Mouse (Mus musculus) small intestine, adult 2 months (tissue): ENCODE results near the gene Casp7. TPM values are rescaled to one million over a fixed set of nuclear protein-coding genes. Genes with fewer than 3 reads are reported as not detected.

Source experiments
- H3K27ac ChIP-seq: fragments of 200-500 bp; 2 replicates; pipeline ENCODE4 v1.5.1; 2012; ENCODE audit warnings: low read depth, low read length, control low read depth, inconsistent platforms; ENCODE audit not compliant: insufficient read depth
- H3K27me3 ChIP-seq: fragments of 200-500 bp; 2 replicates; pipeline ENCODE4 v1.6.1; 2012; ENCODE audit warnings: mild to moderate bottlenecking, moderate library complexity, low read length, inconsistent platforms; ENCODE audit not compliant: control insufficient read depth, insufficient read depth
- H3K36me3 ChIP-seq: fragments of 200-500 bp; 2 replicates; pipeline ENCODE4 v1.6.1; 2012; ENCODE audit warnings: mild to moderate bottlenecking, low read length, control low read depth, inconsistent platforms; ENCODE audit not compliant: control insufficient read depth, insufficient read depth
- H3K4me1 ChIP-seq: fragments of 200-500 bp; 2 replicates; pipeline ENCODE4 v1.6.1; 2012; ENCODE audit warnings: low read length, inconsistent platforms, mixed read lengths; ENCODE audit not compliant: control insufficient read depth, insufficient read depth, insufficient read length
- H3K4me3 ChIP-seq: fragments of 200-500 bp; 2 replicates; pipeline ENCODE4 v1.5.1; 2012; ENCODE audit warnings: low read depth, mild to moderate bottlenecking, control low read depth, inconsistent platforms, low read length, moderate library complexity
- CTCF ChIP-seq: fragments of 200-500 bp; IDR thresholded peaks from 2 replicates; pipeline ENCODE4 v1.5.1; 2012; ENCODE audit warnings: low read depth, mild to moderate bottlenecking, control low read depth, inconsistent platforms, low read length, moderate library complexity, mixed read lengths; ENCODE audit not compliant: insufficient replicate concordance, insufficient read length; ENCODE audit errors: extremely low read depth
- POLR2A ChIP-seq: fragments of 200-500 bp; IDR thresholded peaks from 2 replicates; pipeline ENCODE4 v1.6.1; 2012; ENCODE audit warnings: low read depth, mild to moderate bottlenecking, control low read depth, inconsistent platforms, low read length, moderate library complexity
- WGBS: fragments of 180-500 bp; shearing (Covaris S2); methylation state at CpG from one replicate; pipeline ENCODE4 v1.1.7; 2018; 5-methylcytosine and 5-hydroxymethylcytosine counted together
- polyA plus RNA-seq: library from polyadenylated mRNA; depleted of rRNA; stranded (reverse); fragments of >200 nt; gene quantifications from 2 replicates; pipeline ENCODE4 v1.2.3, GENCODE M21; 2012

The Casp7 gene
- polyA plus RNA-seq, 1 experiment, result 112 TPM

DNA sequence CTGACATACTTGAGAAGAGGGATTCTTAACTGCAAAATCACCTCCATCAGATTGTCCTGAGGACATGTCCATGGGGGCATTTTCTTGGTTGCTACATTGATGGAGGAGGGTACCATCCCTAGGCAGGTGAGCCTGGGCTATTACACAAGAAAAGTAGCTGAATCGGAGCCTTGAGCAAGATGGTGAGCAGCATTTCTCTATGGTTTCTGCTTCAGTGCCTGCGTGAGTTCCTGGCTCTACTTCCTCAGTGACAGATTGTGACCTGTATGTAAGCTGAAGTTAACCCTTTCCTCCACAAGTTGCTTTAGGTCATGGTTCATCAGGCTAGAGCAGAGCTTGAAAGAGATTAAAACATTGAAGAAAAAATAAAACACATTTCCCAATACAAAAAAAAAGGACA lies 58.4 kb downstream of the Casp7 start:
- Histone ChIP-seq H3K36me3 (no peaks in the 10 kb centered on the region), H3K4me3 (no peak overlapping the region), H3K4me1 (peaks cover 6% of the 10 kb centered on the region; the same call in 1 of the 2 replicates), H3K27me3 (no peaks in the 10 kb centered on the region), H3K27ac (no peak overlapping the region)
- no peak for TF ChIP-seq CTCF
- TF ChIP-seq POLR2A, result no peak
- WGBS, result 60% methylated on average over 2 of the region's 2 CpGs

DNA sequence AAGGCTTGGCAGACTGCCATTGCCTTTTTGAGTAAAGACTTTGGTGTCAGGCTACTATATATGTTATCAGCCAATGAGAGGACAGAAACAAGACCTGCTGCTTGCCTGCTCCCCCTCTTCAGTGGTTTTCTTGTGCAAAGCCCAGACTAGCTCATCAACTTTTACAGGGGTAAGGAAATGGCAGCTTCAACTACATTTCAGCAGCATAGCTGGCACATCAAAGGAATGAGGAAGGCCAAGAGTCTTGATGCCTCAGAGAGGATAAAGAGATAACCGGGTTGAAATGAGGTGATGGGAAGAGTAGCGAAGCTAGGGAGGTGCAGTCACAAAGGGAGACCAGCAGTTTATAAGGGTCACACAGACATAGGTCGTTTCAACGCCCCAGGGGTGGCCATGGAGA lies 60.6 kb downstream of the Casp7 start:
- Histone ChIP-seq H3K4me3 (no peak overlapping the region), H3K4me1 (peaks cover 16% of the 10 kb centered on the region; the same call in 1 of the 2 replicates), H3K36me3 (no peaks in the 10 kb centered on the region), H3K27ac (no peak overlapping the region), H3K27me3 (no peaks in the 10 kb centered on the region)
- TF ChIP-seq POLR2A, result no peak
- no peak for TF ChIP-seq CTCF
- WGBS, result 78% methylated on average over 4 of the region's 4 CpGs

DNA sequence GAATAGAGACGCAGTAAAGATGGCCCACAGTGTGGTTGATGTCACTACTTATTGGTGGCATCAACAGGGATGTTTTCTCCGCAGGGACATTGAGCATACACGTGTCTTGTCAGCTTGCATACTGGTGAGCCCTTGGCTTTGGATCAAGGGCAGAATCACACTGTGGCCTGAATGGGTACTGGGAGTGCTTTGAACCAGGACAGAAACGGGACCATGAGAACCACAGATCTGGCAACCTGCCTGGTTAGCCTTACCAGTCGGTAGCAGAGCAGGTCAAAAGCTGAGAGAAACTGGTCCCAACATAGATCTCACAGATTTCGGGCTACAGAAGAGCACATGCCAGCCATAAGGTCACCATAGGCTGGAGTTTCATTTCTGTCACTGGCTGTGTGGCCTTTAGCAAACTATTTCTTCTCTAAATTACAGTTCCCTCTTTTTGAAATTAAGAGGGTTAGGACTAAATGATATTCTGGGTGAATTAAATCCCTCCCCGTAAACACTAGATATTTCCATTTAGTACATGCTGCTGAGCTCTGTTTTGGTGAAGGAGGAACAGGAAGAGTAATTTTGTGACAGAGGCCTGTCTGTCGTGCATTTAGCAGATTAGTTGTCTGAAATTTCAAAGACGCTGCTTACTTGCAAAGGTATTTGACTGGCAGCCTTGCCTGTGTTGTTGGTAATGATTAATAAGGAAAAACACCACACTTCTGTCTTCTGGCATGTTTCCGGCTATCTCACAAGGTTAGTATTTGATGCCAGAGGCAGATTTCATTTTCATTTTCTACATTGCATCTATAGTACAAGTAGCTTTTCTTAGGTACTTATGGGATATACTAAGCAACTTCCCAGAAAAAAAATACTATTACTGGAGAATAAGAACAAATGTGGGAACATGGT lies 62.5 kb downstream of the Casp7 start:
- Histone ChIP-seq H3K4me3 (no peak overlapping the region), H3K36me3 (no peaks in the 10 kb centered on the region), H3K27ac (peak overlapping the region; percentile 40; the same call in 1 of the 2 replicates), H3K4me1 (peaks cover 16% of the 10 kb centered on the region), H3K27me3 (no peaks in the 10 kb centered on the region)
- 54% methylated on average over 10 of the region's 10 CpGs for WGBS
- TF ChIP-seq POLR2A, result no peak
- TF ChIP-seq CTCF, result no peak

DNA sequence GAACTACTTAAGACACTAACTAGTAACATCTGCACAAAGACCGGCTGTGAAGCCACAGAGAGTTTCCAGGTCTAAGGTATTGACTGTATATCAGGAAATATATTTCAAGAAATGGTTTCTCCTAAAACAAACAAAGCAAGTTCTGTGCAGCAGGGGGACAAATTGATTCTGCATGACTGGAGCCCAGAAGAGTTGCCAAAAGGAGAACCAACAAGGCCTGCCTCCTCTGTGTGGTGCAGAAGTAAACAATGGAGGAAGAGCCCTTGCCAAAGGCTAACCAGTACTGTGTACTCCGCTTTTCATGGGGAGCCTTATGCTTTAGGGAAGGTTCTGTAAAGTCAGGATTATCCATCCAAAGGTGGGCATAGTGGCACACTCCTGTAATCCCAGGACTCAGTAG lies 63.3 kb downstream of the Casp7 start:
- no peak for TF ChIP-seq CTCF
- TF ChIP-seq POLR2A, result no peak
- 67% methylated on average over 2 of the region's 2 CpGs for WGBS
- Histone ChIP-seq H3K36me3 (no peaks in the 10 kb centered on the region), H3K27me3 (no peaks in the 10 kb centered on the region), H3K27ac (peak overlapping the region; percentile 74), H3K4me1 (peaks cover 16% of the 10 kb centered on the region), H3K4me3 (no peak overlapping the region)

DNA sequence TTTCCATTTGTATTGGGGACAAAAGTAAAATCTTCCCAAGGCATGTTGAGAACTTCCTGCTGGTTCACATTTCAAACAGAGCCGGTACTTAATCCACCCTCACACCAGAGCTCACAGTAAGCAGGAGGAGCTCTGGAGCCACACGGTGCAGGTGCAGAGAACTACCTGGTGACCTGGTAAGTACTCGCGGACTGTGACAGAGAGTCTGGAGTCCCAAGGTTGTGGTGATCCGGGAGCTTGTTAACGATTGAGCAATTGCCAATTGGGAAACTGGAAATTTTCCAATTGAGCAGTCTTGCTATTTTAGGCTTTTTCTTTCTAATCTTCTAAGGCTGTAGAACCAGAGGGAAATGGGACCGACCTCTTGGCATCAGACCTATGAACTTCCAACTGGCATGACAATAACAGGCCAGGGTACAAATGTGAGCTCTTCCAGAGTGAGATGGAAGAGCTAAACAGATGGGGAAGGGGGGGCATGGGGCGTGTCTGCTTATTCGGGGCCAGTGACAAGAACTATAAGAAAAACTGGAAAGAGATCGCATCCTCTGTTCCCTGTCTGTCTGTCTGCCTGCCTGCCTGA lies 64.7 kb downstream of the Casp7 start, which contains the start of gene Plekhs1:
TSS of gene Plekhs1 (plus strand) at position 119 of the 580 bp plus-strand sequence.
- Histone ChIP-seq H3K4me3 (no peak within 1 kb of the TSS), H3K36me3 (no peaks in the 10 kb centered on the region), H3K27me3 (no peaks in the 10 kb centered on the region), H3K4me1 (peaks cover 16% of the 10 kb centered on the region), H3K27ac (peak within 1 kb of the TSS; percentile 86)
- 18% methylated on average over 10 of the region's 10 CpGs for WGBS
- TF ChIP-seq CTCF, result no peak
- TF ChIP-seq POLR2A, result no peak

GRCm38 (mm10) chr19:56462786-56463185 lies 65.9 kb downstream of the Casp7 start:
- Histone ChIP-seq H3K4me3 (no peak overlapping the region), H3K27me3 (no peaks in the 10 kb centered on the region), H3K27ac (no peak overlapping the region), H3K36me3 (no peaks in the 10 kb centered on the region), H3K4me1 (peaks cover 16% of the 10 kb centered on the region)
- WGBS, result 25% methylated on average over 4 of the region's 4 CpGs
- no peak for TF ChIP-seq POLR2A
- TF ChIP-seq CTCF, result no peak

DNA sequence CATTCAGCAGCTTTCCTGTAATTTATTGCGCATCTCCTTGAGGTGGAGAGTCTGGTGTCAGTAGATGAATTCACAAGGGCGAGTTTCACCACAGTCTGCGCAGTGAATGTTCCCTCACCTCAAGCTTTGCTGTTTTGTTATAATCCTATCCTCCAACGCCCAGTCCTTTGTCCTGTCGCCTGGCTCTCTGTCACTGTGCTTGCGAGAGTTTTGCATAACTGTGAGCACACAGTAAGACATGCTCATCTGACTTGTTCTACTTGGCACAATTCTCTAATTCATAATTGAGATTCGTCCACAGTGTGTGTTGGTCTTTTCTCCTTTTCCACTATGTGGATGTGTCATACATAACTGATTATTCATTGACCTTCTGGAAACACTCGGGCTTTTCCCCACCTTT lies 69.6 kb downstream of the Casp7 start:
- Histone ChIP-seq H3K36me3 (no peaks in the 10 kb centered on the region), H3K27ac (no peak overlapping the region), H3K4me3 (no peak overlapping the region), H3K4me1 (peaks cover 5% of the 10 kb centered on the region), H3K27me3 (no peaks in the 10 kb centered on the region)
- WGBS, result 88% methylated on average over 8 of the region's 8 CpGs
- no peak for TF ChIP-seq CTCF
- TF ChIP-seq POLR2A, result no peak
